Mouse (Mus musculus): ENCODE measurements around the gene Ptger1. TPM values are rescaled to one million over a fixed set of nuclear protein-coding genes. Genes with fewer than 3 reads are reported as not detected.

The Ptger1 gene
- polyA plus RNA-seq, 2 experiments, result 0.40 to 2.7 TPM

DNA sequence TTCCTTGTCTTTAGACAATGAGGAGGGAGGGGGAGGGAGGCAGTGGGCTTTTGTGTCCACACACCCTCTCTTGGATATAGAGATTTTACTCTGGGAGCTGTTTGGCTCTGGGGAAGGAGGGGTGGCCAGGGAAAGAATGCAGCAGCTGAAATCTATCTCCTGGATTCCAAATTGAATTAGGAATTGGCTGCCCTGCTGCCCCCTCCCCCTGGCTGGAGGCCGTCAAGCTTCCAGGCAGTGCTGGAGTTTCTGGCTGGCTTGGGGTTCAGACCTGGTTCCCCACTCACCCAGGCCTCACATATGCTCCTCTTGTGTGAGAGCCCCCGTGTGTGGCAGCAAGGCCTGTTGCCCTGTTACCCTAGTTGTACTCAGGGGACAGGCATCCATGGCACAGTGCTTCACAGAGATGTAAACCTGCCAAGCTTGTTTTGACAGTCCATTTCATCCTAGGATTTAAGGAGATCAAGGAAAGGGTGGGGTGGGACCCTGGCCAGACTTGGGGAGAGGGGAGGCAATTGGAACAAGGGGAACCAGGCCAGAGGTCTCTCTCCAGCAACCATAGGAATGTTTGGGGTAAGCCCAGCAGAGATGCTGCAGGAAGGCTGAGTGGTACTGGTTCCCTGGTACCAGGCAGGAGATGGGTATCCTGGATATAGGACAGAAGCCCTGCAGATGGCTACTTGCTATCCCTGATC lies 1.4 kb upstream of the Ptger1 start:
- H3K27ac ChIP-seq (replicated peaks; ENCODE audit: low read depth, low read length), result no peak overlapping the region; the same call in 1 of the 2 replicates

DNA sequence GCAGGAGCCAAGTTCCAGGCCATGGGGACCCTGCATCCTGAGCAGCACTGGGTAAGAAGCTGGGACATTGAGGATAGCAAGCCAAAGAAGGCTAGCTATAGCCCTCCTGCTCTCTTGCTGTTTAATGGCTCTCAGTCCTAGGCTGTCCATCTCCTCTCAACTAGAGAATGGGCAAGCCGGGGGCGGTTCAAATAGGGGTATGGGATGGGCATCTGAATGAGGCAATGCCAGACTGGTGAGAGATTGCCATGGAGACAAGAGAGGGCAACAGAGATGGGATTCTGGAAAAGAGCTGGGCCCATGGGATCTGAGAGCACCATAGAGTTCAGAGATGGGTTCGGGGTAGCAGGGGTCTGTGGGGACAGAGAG lies 372 bp downstream of the Ptger1 start:
- H3K4me1 ChIP-seq (ENCODE audit: control insufficient read depth, insufficient read depth, low read length), result peaks cover 33% of the 10 kb centered on the region
- H3K27ac ChIP-seq (replicated peaks; ENCODE audit: low read depth, low read length), result no peak overlapping the region
- WGBS, result 95% methylated on average over 3 of the region's 3 CpGs
- no peak overlapping the region for H3K4me3 ChIP-seq (replicated peaks; ENCODE audit: low read length)
- H3K9ac ChIP-seq (ENCODE audit: low read depth, low read length, severe bottlenecking), result peak overlapping the region; percentile 18; the same call in 1 of the 2 replicates
- DNase-seq (ENCODE audit: low spot score) (no peak), ATAC-seq (ENCODE audit: low FRiP score, low read depth) (no peak)
- no peaks in the 10 kb centered on the region for H3K9me3 ChIP-seq (ENCODE audit: control insufficient read depth, low read length)
- peak overlapping the region; percentile 28 for H3K4me2 ChIP-seq (replicated peaks; ENCODE audit: low read depth, low read length, severe bottlenecking)
- H3K36me3 ChIP-seq (ENCODE audit: control insufficient read depth, insufficient read depth, low read length), result peaks cover 29% of the 10 kb centered on the region
- H3K27me3 ChIP-seq (ENCODE audit: control insufficient read depth, insufficient read depth, low read length), result no peaks in the 10 kb centered on the region
- TF ChIP-seq POLR2A (IDR thresholded peaks at IDR 0.05; ENCODE audit: borderline replicate concordance, extremely low read depth, insufficient read depth, insufficient read length), result no peak

More for the DNA sequence above, 1.4 kb upstream of the Ptger1 start:
- Histone ChIP-seq H3K9me3 (ENCODE audit: control insufficient read depth, low read length) (no peaks in the 10 kb centered on the region), H3K36me3 (ENCODE audit: control insufficient read depth, insufficient read depth, low read length) (peaks cover 12% of the 10 kb centered on the region), H3K9ac (ENCODE audit: low read depth, low read length, severe bottlenecking) (no peak overlapping the region), H3K4me3 (replicated peaks; ENCODE audit: low read length) (no peak overlapping the region), H3K4me2 (replicated peaks; ENCODE audit: low read depth, low read length, severe bottlenecking) (no peak overlapping the region), H3K27me3 (ENCODE audit: control insufficient read depth, insufficient read depth, low read length) (no peaks in the 10 kb centered on the region), H3K4me1 (ENCODE audit: control insufficient read depth, insufficient read depth, low read length) (peaks cover 50% of the 10 kb centered on the region)
- DNase-seq (ENCODE audit: low spot score) (no peak), ATAC-seq (ENCODE audit: low FRiP score, low read depth) (no peak)
- no peak for TF ChIP-seq POLR2A (IDR thresholded peaks at IDR 0.05; ENCODE audit: borderline replicate concordance, extremely low read depth, insufficient read depth, insufficient read length)
- WGBS, result 6% methylated on average over 2 of the region's 2 CpGs

DNA sequence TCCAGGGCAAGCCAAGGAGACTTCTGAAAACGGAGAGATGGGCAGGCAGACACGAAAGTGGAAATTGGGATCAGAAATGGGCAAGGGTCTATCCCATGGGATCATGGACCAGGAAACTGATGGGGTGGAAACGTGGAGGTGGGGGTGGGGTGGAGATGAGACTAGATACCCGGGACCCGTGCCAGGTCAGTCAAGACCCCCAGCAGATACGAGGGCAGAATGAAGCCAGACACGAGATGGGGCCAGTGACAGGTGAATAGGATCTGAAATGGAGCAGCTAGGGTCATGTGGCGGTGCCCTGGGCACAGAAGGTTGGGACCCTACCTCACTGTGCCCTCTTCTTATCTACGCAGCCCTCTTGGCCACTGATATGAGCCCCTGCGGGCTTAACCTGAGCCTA lies 1.0 kb downstream of the Ptger1 start:
- TF ChIP-seq POLR2A (IDR thresholded peaks at IDR 0.05; ENCODE audit: borderline replicate concordance, extremely low read depth, insufficient read depth, insufficient read length), result no peak
- peak overlapping the region; percentile 40; the same call in 1 of the 2 replicates for H3K4me3 ChIP-seq (replicated peaks; ENCODE audit: low read length)
- ATAC-seq (ENCODE audit: low FRiP score, low read depth) (no peak), DNase-seq (ENCODE audit: low spot score) (no peak)
- peaks cover 27% of the 10 kb centered on the region for H3K4me1 ChIP-seq (ENCODE audit: control insufficient read depth, insufficient read depth, low read length)
- no peak overlapping the region for H3K27ac ChIP-seq (replicated peaks; ENCODE audit: low read depth, low read length)
- WGBS, result 83% methylated on average over 7 of the region's 10 CpGs
- peak overlapping the region; percentile 82 for H3K4me2 ChIP-seq (replicated peaks; ENCODE audit: low read depth, low read length, severe bottlenecking)
- H3K36me3 ChIP-seq (ENCODE audit: control insufficient read depth, insufficient read depth, low read length), result peaks cover 33% of the 10 kb centered on the region
- H3K9ac ChIP-seq (ENCODE audit: low read depth, low read length, severe bottlenecking), result no peak overlapping the region
- H3K9me3 ChIP-seq (ENCODE audit: control insufficient read depth, low read length), result no peaks in the 10 kb centered on the region
- no peaks in the 10 kb centered on the region for H3K27me3 ChIP-seq (ENCODE audit: control insufficient read depth, insufficient read depth, low read length)

DNA sequence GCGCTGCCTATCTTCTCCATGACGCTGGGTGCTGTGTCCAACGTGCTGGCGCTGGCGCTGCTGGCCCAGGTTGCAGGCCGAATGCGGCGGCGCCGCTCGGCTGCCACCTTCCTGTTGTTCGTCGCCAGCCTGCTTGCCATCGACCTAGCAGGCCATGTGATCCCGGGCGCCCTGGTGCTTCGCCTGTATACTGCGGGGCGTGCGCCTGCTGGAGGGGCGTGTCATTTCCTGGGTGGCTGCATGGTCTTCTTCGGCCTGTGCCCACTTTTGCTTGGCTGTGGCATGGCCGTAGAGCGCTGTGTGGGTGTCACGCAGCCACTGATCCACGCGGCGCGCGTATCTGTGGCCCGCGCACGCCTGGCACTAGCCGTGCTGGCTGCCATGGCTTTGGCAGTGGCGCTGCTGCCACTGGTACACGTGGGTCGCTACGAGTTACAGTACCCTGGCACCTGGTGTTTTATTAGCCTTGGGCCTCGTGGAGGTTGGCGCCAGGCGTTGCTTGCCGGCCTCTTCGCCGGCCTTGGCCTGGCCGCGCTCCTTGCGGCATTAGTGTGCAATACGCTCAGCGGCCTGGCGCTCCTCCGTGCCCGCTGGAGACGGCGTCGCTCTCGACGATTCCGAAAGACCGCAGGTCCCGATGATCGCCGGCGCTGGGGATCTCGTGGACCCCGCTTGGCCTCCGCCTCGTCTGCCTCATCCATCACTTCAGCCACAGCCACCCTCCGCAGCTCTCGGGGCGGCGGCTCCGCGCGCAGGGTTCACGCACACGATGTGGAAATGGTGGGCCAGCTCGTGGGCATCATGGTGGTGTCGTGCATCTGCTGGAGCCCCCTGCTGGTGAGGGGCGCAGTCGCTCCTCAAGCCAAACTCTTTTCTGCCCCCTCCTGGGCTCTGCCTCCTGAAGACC lies 1.8 kb downstream of the Ptger1 start:
- DNase-seq (ENCODE audit: low spot score), result peak; percentile 78
- Histone ChIP-seq H3K36me3 (ENCODE audit: control insufficient read depth, insufficient read depth, low read length) (peaks cover 36% of the 10 kb centered on the region), H3K4me3 (replicated peaks; ENCODE audit: low read length) (peak overlapping the region; percentile 40), H3K4me2 (replicated peaks; ENCODE audit: low read depth, low read length, severe bottlenecking) (peak overlapping the region; percentile 82), H3K27ac (replicated peaks; ENCODE audit: low read depth, low read length) (peak overlapping the region; percentile 43; the same call in 1 of the 2 replicates), H3K9me3 (ENCODE audit: control insufficient read depth, low read length) (no peaks in the 10 kb centered on the region), H3K27me3 (ENCODE audit: control insufficient read depth, insufficient read depth, low read length) (no peaks in the 10 kb centered on the region), H3K9ac (ENCODE audit: low read depth, low read length, severe bottlenecking) (peak overlapping the region; percentile 59), H3K4me1 (ENCODE audit: control insufficient read depth, insufficient read depth, low read length) (peaks cover 24% of the 10 kb centered on the region)
- 15% methylated on average over 72 of the region's 80 CpGs for WGBS
- peak; percentile 77 for ATAC-seq (ENCODE audit: low FRiP score, low read depth)
- TF ChIP-seq POLR2A (IDR thresholded peaks at IDR 0.05; ENCODE audit: borderline replicate concordance, extremely low read depth, insufficient read depth, insufficient read length), result peak; percentile 38; the same call in 1 of the 2 replicates

DNA sequence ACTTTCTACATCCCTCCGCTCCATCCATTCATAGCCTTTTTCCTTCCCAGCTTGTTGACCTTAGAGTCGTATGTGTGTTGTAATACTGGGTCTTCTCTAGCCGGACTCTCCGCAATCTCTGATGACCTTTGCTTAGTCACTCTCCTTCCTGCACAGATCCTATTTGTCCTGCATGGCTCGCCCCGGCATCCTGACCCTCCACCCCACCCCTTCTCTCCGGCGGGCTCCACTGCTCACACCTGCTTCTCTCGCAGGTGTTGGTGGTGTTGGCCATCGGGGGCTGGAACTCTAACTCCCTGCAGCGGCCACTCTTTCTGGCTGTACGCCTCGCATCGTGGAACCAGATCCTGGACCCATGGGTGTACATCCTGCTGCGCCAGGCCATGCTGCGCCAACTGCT lies 2.5 kb downstream of the Ptger1 start:
- Histone ChIP-seq H3K9me3 (ENCODE audit: control insufficient read depth, low read length) (no peaks in the 10 kb centered on the region), H3K4me3 (replicated peaks; ENCODE audit: low read length) (no peak overlapping the region; the same call in 1 of the 2 replicates), H3K9ac (ENCODE audit: low read depth, low read length, severe bottlenecking) (no peak overlapping the region), H3K27me3 (ENCODE audit: control insufficient read depth, insufficient read depth, low read length) (no peaks in the 10 kb centered on the region), H3K27ac (replicated peaks; ENCODE audit: low read depth, low read length) (no peak overlapping the region), H3K4me1 (ENCODE audit: control insufficient read depth, insufficient read depth, low read length) (peaks cover 24% of the 10 kb centered on the region), H3K36me3 (ENCODE audit: control insufficient read depth, insufficient read depth, low read length) (peaks cover 39% of the 10 kb centered on the region), H3K4me2 (replicated peaks; ENCODE audit: low read depth, low read length, severe bottlenecking) (peak overlapping the region; percentile 82)
- 75% methylated on average over 16 of the region's 16 CpGs for WGBS
- ATAC-seq (ENCODE audit: low FRiP score, low read depth) (no peak), DNase-seq (ENCODE audit: low spot score) (no peak)
- TF ChIP-seq POLR2A (IDR thresholded peaks at IDR 0.05; ENCODE audit: borderline replicate concordance, extremely low read depth, insufficient read depth, insufficient read length), result no peak
